Mouse (Mus musculus) testis, adult 2 months (tissue): ENCODE measurements around the gene Dok1. TPM values are rescaled to one million over a fixed set of nuclear protein-coding genes. Genes with fewer than 3 reads are reported as not detected.
A peak's percentile ranks its signal among the peaks of the same experiment; 100 is the strongest.

Experiments
- H3K27ac ChIP-seq: fragments of 200-500 bp; 2 replicates; pipeline ENCODE4 v1.5.1; 2012; ENCODE audit warnings: low read depth, low read length; ENCODE audit not compliant: control insufficient read depth, insufficient read depth
- H3K27me3 ChIP-seq: fragments of 200-500 bp; 2 replicates; pipeline ENCODE4 v1.6.1; 2012; ENCODE audit warnings: mild to moderate bottlenecking, low read length, moderate library complexity; ENCODE audit not compliant: control insufficient read depth, insufficient read depth
- H3K36me3 ChIP-seq: fragments of 200-500 bp; 2 replicates; pipeline ENCODE4 v1.6.1; 2012; ENCODE audit warnings: mild to moderate bottlenecking, low read length; ENCODE audit not compliant: control insufficient read depth, insufficient read depth
- H3K4me1 ChIP-seq: fragments of 200-500 bp; 2 replicates; pipeline ENCODE4 v1.6.1; 2012; ENCODE audit warnings: low read length; ENCODE audit not compliant: control insufficient read depth, insufficient read depth
- H3K4me3 ChIP-seq: fragments of 200-500 bp; 2 replicates; pipeline ENCODE4 v1.5.1; 2012; ENCODE audit warnings: low read depth, mild to moderate bottlenecking, low read length, moderate library complexity, mixed read lengths; ENCODE audit not compliant: control insufficient read depth
- CTCF ChIP-seq: fragments of 200-500 bp; IDR thresholded peaks from 2 replicates; pipeline ENCODE4 v1.5.1; 2012; ENCODE audit warnings: low read depth, mild to moderate bottlenecking, inconsistent platforms, low read length, moderate library complexity; ENCODE audit not compliant: control insufficient read depth, insufficient read depth, insufficient replicate concordance
- POLR2A ChIP-seq: fragments of 200-500 bp; IDR thresholded peaks from 2 replicates; pipeline ENCODE4 v1.6.1; 2012; ENCODE audit warnings: low read depth, mild to moderate bottlenecking, inconsistent platforms, low read length, moderate library complexity; ENCODE audit not compliant: control insufficient read depth
- polyA plus RNA-seq: library from polyadenylated mRNA; depleted of rRNA; stranded (reverse); fragments of >200 nt; gene quantifications from 2 replicates; pipeline ENCODE4 v1.2.3, GENCODE M21; 2012; rRNA removed

The Dok1 gene
- 0.99 and 1.0 TPM in 2 replicates for polyA plus RNA-seq

DNA sequence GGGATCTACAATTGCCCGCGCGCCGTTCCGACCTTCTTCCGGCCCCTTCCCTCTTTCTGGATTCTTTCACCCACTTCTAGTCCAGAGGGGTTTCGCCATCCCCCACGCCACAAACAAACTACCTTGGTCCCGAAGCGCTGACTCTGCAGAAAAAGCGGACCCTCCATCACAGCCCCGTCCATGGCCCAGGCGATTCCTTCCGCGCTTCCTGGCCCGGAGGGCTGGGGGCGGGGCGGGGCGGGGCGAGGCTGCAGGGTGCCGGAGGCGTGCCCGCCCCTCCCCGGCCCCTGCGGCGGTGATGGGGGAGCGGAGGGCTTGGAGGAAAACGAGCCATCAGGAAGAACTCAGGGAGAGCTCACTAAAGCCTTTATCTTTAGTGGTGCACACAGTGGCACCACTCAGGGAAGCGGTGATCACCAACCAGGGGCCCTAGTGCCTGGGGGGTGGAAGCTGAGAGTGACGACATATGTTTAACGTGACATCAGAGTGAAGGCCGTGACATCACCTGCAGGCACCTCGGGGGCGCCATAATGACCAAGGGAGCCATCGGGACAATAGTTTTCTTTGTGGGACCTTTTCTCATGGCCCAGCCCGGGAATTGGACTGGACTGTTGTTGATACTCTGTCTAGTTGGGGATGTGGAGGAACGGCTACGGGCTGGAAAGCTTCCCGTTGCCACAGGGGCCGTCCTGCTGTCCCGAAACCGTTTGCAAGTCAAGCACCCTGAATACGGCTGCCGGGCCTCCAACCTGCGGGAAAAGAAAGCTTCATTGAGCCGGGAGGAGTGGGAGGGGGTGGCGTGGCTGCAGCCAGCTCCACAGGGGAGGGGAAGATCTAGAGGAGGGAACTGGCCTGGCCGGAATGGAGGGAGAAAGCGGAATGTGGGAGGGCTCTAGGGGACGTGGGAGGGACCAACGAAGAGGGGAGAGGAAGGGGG lies at the start of gene Dok1, which contains the start of gene Loxl3:
Gene Dok1 (minus strand): TSS at position 223 of the 937 bp plus-strand sequence.
Gene Loxl3 (plus strand): TSS at position 925 of the 937 bp plus-strand sequence.
- peak within 1 kb of the TSS; percentile 90 for H3K4me3 ChIP-seq
- TF ChIP-seq POLR2A (0 out of 2 replicates have a peak, but pooled peaks have one; percentile 18), CTCF (no peak)
- H3K27ac ChIP-seq, result peak within 1 kb of the TSS; percentile 76
- peaks cover 18% of the 10 kb centered on the region for H3K4me1 ChIP-seq
- no peaks in the 10 kb centered on the region for H3K36me3 ChIP-seq
- no peaks in the 10 kb centered on the region for H3K27me3 ChIP-seq

DNA sequence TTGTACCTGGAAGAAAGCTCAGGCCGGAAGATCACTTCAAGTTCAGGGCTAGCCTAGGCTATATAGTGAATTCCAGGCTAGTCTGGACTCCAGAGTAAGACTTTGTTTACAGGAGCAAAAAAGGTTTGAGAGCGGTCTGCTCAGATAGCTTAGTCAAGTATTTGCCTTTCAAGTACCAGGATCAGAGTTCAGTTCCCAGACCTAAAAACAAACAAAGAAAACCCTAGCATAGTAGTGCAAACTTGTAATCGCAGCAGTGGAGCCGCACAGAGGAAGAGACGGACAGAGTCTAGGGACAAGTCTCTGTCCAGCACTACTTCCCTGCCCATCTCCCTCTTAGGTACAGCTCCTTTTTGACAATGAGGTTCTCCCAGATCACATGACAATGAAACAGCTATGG lies 46.9 kb upstream of the Dok1 start:
- Histone ChIP-seq H3K4me1 (peaks cover 7% of the 10 kb centered on the region), H3K36me3 (no peaks in the 10 kb centered on the region; the same call in 1 of the 2 replicates), H3K27me3 (no peaks in the 10 kb centered on the region), H3K4me3 (no peak overlapping the region), H3K27ac (no peak overlapping the region)
- TF ChIP-seq POLR2A (no peak), CTCF (no peak)

DNA sequence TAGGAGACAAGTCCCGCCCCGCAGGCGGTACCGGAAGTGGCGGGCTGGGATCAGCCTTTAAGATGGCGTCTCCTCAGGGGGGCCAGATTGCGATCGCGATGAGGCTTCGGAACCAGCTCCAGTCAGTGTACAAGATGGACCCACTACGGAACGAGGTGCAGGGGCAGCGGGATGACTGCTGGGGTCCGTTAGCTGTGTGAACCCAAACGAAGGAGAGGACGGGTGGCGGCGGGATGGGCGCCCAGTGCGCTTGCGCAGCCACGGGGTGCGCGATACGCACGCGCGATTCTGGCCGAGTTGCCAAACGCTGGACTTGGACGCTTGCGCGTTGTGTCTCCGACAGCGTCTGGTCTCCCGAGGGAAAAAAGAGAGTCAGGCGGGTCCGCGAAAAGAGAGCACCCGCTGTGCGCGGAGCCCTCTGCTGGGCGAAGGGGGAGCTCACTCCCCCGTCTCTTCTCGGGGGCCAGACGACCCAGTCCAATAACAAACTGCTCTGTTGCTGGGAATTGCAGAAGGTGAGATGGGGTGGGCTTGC lies 45.1 kb upstream of the Dok1 start:
- Histone ChIP-seq H3K4me3 (peak overlapping the region; percentile 97), H3K27ac (peak overlapping the region; percentile 99), H3K4me1 (peaks cover 7% of the 10 kb centered on the region), H3K36me3 (no peaks in the 10 kb centered on the region; the same call in 1 of the 2 replicates), H3K27me3 (no peaks in the 10 kb centered on the region)
- peak; percentile 53; the same call in 1 of the 2 replicates for TF ChIP-seq POLR2A
- TF ChIP-seq CTCF, result 0 out of 2 replicates have a peak, but pooled peaks have one; percentile 7

DNA sequence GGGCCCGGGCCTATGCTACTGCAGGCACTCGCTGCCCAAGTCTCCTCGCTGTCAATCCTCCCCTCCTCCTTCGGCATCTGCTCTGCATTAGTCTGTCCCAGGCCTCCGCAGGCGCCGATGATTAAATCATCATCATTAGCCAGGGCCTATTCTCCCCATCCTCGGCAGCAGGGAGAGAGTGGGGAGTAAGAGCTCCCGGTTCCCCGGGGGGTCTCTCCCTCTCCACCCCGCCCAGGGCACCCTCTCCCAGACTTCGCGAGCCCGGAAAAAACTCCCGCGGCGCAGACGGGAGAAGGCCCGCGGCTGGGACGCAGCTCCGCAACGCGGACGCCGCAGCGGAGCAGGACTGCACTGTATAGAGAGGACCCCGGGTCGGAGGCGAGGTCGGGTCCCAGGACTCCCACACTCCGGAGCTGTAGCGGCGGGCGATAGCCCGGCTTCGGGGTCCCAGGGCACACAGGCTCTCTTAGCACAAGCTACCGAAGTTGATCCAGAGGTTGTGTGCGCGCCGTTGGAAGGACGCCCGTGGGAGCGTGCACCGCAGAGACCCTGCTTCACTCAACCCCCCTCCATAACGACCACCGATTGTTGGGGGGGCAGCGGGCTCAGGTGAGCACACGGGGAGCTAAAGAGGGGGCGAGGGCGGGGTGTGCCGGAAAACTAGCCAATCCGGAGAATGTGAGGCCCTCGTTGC lies 44.5 kb upstream of the Dok1 start, which contains the start of gene Pcgf1:
Gene Pcgf1 (plus strand): TSS at position 240 of the 694 bp plus-strand sequence.
- peaks cover 7% of the 10 kb centered on the region for H3K4me1 ChIP-seq
- H3K4me3 ChIP-seq, result peak within 1 kb of the TSS; percentile 97
- H3K27me3 ChIP-seq, result no peaks in the 10 kb centered on the region
- no peaks in the 10 kb centered on the region; the same call in 1 of the 2 replicates for H3K36me3 ChIP-seq
- TF ChIP-seq POLR2A, result peak; percentile 60; the same call in 1 of the 2 replicates
- no peak for TF ChIP-seq CTCF
- peak within 1 kb of the TSS; percentile 99 for H3K27ac ChIP-seq

DNA sequence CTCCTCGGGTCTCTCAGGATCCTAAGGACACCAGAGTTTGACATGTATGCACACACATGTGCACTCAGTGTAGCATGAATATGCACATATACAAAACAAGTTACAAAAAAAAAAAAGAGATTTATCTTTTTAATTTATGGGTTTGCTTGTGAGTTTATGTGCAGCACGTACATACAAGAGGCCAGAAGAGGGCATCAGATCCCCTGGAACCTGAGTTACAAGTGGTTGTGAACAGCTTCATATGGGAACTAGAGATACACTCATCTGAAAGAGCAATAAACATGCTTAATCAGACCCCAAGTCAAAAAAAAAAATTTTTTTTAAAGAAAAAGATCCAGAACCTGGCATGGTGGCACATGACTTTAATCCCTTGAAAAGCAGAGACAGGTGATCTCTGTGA lies 41.7 kb upstream of the Dok1 start:
- Histone ChIP-seq H3K36me3 (no peaks in the 10 kb centered on the region; the same call in 1 of the 2 replicates), H3K4me3 (no peak overlapping the region), H3K4me1 (peaks cover 13% of the 10 kb centered on the region), H3K27me3 (peaks cover 3% of the 10 kb centered on the region; the same call in 1 of the 2 replicates), H3K27ac (no peak overlapping the region)
- no peak for TF ChIP-seq CTCF
- TF ChIP-seq POLR2A, result no peak

DNA sequence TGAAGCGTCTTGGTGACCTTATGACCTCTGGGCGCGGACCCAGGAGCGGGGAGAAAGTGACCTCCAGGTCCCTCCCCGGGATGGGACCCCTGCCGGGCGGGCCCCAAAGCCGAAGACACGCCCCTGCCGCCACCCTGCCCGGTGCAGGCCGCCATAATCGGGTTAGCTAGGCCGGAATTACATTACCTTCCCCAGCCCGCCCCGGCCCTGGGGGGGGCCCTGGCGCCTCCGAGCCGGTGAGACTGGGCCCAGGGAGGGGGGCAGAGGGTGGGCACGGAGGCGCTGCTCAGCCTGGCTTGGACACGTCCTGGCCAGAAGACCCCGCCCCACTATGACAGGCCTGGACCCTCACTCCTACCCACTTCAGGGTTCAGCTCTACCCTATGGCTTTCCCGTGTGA lies 37.9 kb upstream of the Dok1 start:
- no peak overlapping the region for H3K27ac ChIP-seq
- no peak for TF ChIP-seq CTCF
- TF ChIP-seq POLR2A, result no peak
- H3K36me3 ChIP-seq, result no peaks in the 10 kb centered on the region
- peaks cover 12% of the 10 kb centered on the region for H3K4me1 ChIP-seq
- H3K27me3 ChIP-seq, result peaks cover 3% of the 10 kb centered on the region; the same call in 1 of the 2 replicates
- no peak overlapping the region for H3K4me3 ChIP-seq
